Mouse (Mus musculus) liver, postnatal 0 days (tissue): Measurements from ENCODE around the gene Plgrkt.

Experiments used
- CTCF ChIP-seq: sonication (generic); IDR thresholded peaks from 2 replicates; pipeline ENCODE4 v1.5.1; 2016; ENCODE audit warnings: antibody characterized with exemption, low read depth
- EP300 ChIP-seq: IDR thresholded peaks from 2 replicates; pipeline ENCODE4 v1.6.1; 2016; ENCODE audit warnings: antibody characterized with exemption, low read depth, mild to moderate bottlenecking

DNA sequence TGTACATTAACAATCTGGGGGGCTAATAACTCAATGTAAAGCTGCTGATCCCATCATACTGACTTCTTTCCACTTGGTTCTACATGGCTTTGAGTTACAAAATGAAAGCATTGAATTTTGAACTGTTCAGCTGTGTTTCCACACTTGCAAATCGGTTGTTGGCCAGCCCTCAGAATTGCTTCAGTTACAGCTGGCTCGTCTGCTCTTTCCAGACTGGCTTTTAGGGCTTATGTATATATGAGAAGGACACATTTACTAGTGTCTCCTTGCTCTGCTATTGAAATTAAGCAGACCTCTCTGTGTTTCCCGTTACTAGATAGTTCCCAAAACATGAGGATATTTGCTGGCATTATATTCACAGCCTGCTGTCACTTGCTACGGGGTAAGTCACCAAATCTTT is 4.9 kb upstream of the Plgrkt start:
- TF ChIP-seq CTCF (no peak), EP300 (no peak)
